Mouse (Mus musculus) liver, embryonic 14.5 days (tissue): Measurements from ENCODE around the gene Hsp90ab1.

Source experiments
- CTCF ChIP-seq: IDR thresholded peaks from 2 replicates; pipeline ENCODE4 v1.5.1; 2016; ENCODE audit warnings: antibody characterized with exemption, low read depth, control low read depth
- EP300 ChIP-seq: IDR thresholded peaks from 2 replicates; pipeline ENCODE4 v1.6.1; 2016; ENCODE audit warnings: antibody characterized with exemption, low read depth

DNA sequence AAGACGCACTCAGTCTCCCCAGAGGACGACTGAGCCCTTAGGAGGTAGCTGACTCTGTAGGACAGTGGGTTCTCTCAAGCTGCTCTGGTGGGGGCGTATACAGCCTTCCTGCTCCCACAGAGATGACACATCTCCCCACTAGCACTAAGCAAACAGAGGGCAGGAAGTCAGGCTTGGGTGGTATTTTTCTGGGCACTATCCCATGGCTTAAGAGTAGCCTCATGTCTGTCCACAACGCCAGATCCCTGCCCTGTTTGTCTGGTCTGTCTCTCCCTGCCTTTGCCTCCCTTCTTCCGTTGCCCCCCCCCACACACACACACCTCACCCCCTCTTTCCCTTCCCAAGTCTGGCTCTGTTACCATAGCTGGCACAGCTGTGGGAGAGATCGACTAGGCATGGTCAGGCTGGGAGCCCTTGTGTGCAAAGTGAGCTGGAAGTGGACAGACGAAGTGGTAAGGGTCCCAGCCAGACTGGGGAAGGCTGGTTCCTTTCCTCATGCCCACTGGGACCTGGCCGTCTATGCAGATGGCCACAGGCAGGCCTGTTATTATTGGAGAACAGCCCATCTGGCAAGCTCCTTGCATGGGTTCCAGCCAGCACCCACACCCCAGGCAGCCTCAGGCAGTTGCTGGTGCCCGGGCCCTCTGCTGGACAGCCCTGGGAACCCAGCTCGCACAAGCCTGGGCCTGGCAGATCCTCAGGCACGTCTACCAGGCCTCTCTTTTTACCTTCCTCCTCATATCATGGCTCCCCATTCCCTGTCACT is 23.7 kb upstream of the Hsp90ab1 start:
- TF ChIP-seq CTCF = peak; percentile 93
- TF ChIP-seq EP300 = no peak
